Mouse (Mus musculus) CD4-positive, CD25-positive, alpha-beta regulatory T cell (primary cell): ENCODE data around the gene Samd14. TPM values are rescaled to one million over a fixed set of nuclear protein-coding genes. Genes with fewer than 3 reads are reported as not detected.

ENCODE experiments used
- polyA plus RNA-seq: library from polyadenylated mRNA; unstranded; fragments of 100-300 nt; shearing (Covaris generic); gene quantifications from one replicate; pipeline ENCODE4 v1.2.1, GENCODE M21; 2017

Gene Samd14
- 0.38 TPM for polyA plus RNA-seq

GRCm38 (mm10) chr11:95009629-95010014, at the start of gene Samd14:
TSS of gene Samd14 (plus strand) at chr11:95009879.

DNA sequence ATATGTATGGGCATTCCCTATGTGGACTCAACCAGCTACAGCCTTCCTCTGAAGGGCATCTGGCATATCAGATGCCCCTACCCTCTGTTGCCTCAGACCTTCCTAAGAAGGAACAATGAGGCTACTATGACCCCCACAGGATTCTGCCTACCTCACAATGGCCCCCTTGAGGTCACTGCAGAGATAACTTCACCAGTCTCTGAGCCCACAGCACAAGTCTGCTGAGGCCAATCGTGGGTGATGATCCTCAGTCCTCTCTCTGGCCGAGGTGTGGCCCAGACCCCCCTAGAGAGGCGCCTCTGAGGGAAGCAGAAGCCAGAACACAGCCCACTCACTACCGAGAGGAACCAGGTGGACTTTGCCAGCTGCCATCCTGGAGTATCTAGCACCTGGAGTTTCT, 42.3 kb upstream of the Samd14 start, which contains the start of gene Hils1:
Gene Hils1 (plus strand): TSS at position 175 of the 400 bp plus-strand sequence.

GRCm38 (mm10) chr11:94976199-94976598, 33.5 kb upstream of the Samd14 start, which contains the start of gene Sgca:
TSS of gene Sgca (minus strand) at chr11:94976327.

DNA sequence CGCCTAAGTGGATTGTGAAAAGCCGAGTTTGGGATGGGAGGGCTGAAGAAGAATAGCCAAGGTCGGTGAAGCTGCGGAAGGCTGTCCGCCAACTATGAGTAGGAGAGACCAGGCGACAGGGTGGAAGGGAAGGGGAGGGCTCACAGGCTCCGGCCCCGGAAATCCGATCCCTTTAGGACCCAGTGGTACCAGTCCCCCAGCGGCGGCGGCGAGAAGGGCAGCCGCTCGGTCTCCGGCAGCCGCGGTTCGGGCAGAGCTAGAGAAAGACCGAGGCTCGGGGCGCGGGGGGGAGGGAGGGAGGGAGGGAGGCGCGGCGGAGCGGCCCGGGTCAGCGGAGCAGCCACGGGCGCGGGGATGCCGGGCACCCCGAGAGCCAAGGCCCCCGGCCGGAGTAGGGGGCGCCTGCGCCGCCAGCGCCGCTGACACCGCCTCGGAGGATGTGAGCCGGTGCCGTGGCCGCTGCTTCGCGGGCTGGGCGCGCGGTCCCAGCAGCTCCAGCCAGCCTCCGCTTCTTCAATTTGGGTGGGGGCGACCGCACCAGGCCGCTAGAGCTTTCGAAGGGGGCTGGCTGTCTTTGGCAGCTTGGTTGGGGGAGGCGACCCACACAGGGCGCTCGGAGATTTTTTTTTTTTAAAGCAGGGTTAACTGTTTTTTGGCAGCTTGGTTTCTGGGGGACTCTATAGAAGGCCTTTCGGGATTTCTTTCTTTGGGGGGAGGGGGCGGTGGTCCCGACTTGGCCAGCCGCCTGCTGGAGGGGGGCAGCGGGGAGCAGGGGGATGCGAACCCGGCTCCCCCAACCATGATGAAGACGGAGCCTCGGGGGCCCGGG, 18.7 kb upstream of the Samd14 start, which contains the start of gene Ppp1r9b:
Gene Ppp1r9b (plus strand): TSS at position 287 of the 829 bp plus-strand sequence.

GRCm38 (mm10) chr11:95041139-95041609, 31.5 kb downstream of the Samd14 start, which contains the start of gene Pdk2:
TSS of gene Pdk2 (minus strand) at chr11:95041354.

Other genes starting within 250 kb of the Samd14 start
- gene Tmem92, start 227.2 kb upstream of the Samd14 start, polyA plus RNA-seq: 0.08 TPM
- gene Col1a1, start 73.7 kb upstream of the Samd14 start, polyA plus RNA-seq: 0.18 TPM
- not detected for gene Hils1, start 42.3 kb upstream of the Samd14 start, polyA plus RNA-seq
- not detected for gene Sgca, start 33.6 kb upstream of the Samd14 start, polyA plus RNA-seq
- gene Ppp1r9b, start 18.8 kb upstream of the Samd14 start, polyA plus RNA-seq: 22.4 TPM
- gene Pdk2, start 31.5 kb downstream of the Samd14 start, polyA plus RNA-seq: 23.2 TPM
- gene Itga3, start 66.9 kb downstream of the Samd14 start, polyA plus RNA-seq: 2.8 TPM
- not detected for gene Dlx3, start 110.2 kb downstream of the Samd14 start, polyA plus RNA-seq
- gene Dlx4, start 136.4 kb downstream of the Samd14 start, polyA plus RNA-seq: not detected